Mouse (Mus musculus) thymus, adult 2 months (tissue): ENCODE measurements around the gene Sos2.

ENCODE experiments used
- CTCF ChIP-seq: fragments of 200-500 bp; IDR thresholded peaks from 2 replicates; pipeline ENCODE4 v1.5.1; 2012; ENCODE audit warnings: mild to moderate bottlenecking, control low read depth, low read length, moderate library complexity, borderline replicate concordance; ENCODE audit not compliant: control insufficient read depth, poor library complexity, insufficient read depth; ENCODE audit errors: extremely low read depth
- POLR2A ChIP-seq: fragments of 200-500 bp; IDR thresholded peaks from 2 replicates; pipeline ENCODE4 v1.6.1; 2012; ENCODE audit warnings: mild to moderate bottlenecking, low read length, control low read depth, moderate library complexity; ENCODE audit not compliant: control insufficient read depth, poor library complexity, insufficient read depth; ENCODE audit errors: extremely low read depth

- no peak for TF ChIP-seq POLR2A
- TF ChIP-seq CTCF, result no peak
These were observed 7.4 kb upstream of the Sos2 start for GRCm38 (mm10) chr12:69689094-69689493.
